Mouse (Mus musculus) kidney, embryonic 16.5 days (tissue): ENCODE data around the gene Abcb11. TPM values are rescaled to one million over a fixed set of nuclear protein-coding genes. Genes with fewer than 3 reads are reported as not detected.
A peak's percentile ranks its signal among the peaks of the same experiment; 100 is the strongest.

Experiments
- ATAC-seq: fragments of 200-750 bp; cut with Nextera tagmentation; 2 replicates; pipeline ENCODE4 v1.8.0; 2017; ENCODE audit warnings: moderate TSS enrichment; ENCODE audit not compliant: low FRiP score, low TSS enrichment
- H3K27ac ChIP-seq: fragments of 300-500 bp; sonication (generic); 2 replicates; pipeline ENCODE4 v1.5.1; 2014; ENCODE audit warnings: low read length
- H3K27me3 ChIP-seq: fragments of 300-500 bp; sonication (generic); 2 replicates; pipeline ENCODE4 v1.6.1; 2014; ENCODE audit warnings: low read length, control low read depth, mixed read lengths; ENCODE audit not compliant: insufficient read depth
- H3K36me3 ChIP-seq: fragments of 300-500 bp; sonication (generic); 2 replicates; pipeline ENCODE4 v1.6.1; 2014; ENCODE audit warnings: low read length, control low read depth, mixed read lengths; ENCODE audit not compliant: insufficient read depth
- H3K4me1 ChIP-seq: fragments of 300-500 bp; sonication (generic); 2 replicates; pipeline ENCODE4 v1.6.1; 2014; ENCODE audit warnings: low read length, control low read depth, mixed read lengths; ENCODE audit not compliant: insufficient read depth
- H3K4me2 ChIP-seq: fragments of 300-500 bp; sonication (generic); replicated peaks from 2 replicates; pipeline ENCODE4 v1.6.1; 2014; ENCODE audit warnings: low read depth, low read length
- H3K4me3 ChIP-seq: fragments of 300-500 bp; sonication (generic); 2 replicates; pipeline ENCODE4 v1.5.1; 2014; ENCODE audit warnings: mild to moderate bottlenecking, low read length
- H3K9ac ChIP-seq: fragments of 300-500 bp; sonication (generic); replicated peaks from 2 replicates; pipeline ENCODE4 v1.6.1; 2014; ENCODE audit warnings: low read length
- H3K9me3 ChIP-seq: fragments of 300-500 bp; sonication (generic); 2 replicates; pipeline ENCODE4 v1.6.1; 2016; ENCODE audit warnings: low read length, control low read depth
- WGBS: fragments of 180-500 bp; shearing (Covaris S2); extraction: QIAGEN DNeasy Blood & Tissue Kit; methylation state at CpG from one replicate; pipeline ENCODE4 v1.1.7; 2014; 5-methylcytosine and 5-hydroxymethylcytosine counted together
- polyA plus RNA-seq: library from polyadenylated mRNA; unstranded; fragments of >200 nt; fragmentation: Nextera tagmentation; extraction: Ambion mirVana; gene quantifications from 2 replicates; pipeline ENCODE4 v1.2.1, GENCODE M21; 2015

Abcb11 gene
- polyA plus RNA-seq, 1 experiment from 2014 or later: 0.06 TPM

DNA sequence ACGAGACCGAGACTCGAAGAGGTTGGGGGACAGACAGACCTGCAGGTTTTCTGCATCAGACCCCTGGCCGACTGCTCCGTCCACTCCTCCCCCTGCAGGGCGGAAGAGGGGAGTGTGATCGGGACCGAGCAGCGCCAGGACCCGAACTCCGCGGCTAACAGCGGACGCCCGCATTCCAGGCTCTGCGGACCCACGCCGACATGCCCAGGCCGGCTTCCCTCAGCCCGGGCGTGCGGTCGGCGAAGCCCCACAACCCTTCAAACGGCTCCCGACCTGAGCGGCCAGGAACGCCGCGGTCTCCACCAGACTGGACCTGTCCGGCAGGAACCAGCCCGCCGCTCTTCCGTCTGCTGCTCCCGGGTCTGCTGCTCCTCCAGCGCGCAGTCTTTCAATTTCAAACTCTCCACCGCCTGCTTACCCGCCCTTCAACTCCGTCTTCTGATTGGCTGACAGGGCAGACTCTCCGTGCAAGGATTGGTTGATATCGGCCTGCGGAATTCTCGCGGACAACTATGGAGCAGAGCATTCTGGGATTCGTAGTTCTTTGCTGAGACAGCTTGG, 136.5 kb downstream of the Abcb11 start, which contains the start of gene Spc25:
TSS of gene Spc25 (minus strand) at position 404 of the 561 bp plus-strand sequence.
- Histone ChIP-seq H3K27ac (peak within 1 kb of the TSS; percentile 93), H3K9me3 (no peaks in the 10 kb centered on the region), H3K27me3 (no peaks in the 10 kb centered on the region), H3K36me3 (peaks cover 16% of the 10 kb centered on the region), H3K9ac (peak within 1 kb of the TSS; percentile 89), H3K4me3 (peak within 1 kb of the TSS; percentile 93), H3K4me1 (peaks cover 17% of the 10 kb centered on the region), H3K4me2 (peak within 1 kb of the TSS; percentile 59)
- WGBS: under 1% methylated on average over 46 of the region's 46 CpGs
- peak; percentile 97 for ATAC-seq

- 14% methylated on average over 6 of the region's 6 CpGs for WGBS
- no peaks in the 10 kb centered on the region for H3K27me3 ChIP-seq
- peak overlapping the region; percentile 59 for H3K4me2 ChIP-seq
- peak overlapping the region; percentile 93 for H3K4me3 ChIP-seq
- H3K9ac ChIP-seq: peak overlapping the region; percentile 89
- H3K4me1 ChIP-seq: peaks cover 14% of the 10 kb centered on the region
- H3K36me3 ChIP-seq: peaks cover 18% of the 10 kb centered on the region
- H3K27ac ChIP-seq: peak overlapping the region; percentile 93
- H3K9me3 ChIP-seq: no peaks in the 10 kb centered on the region
- ATAC-seq: no peak
Observed at GRCm38 (mm10) chr2:69205185-69205584, 137.2 kb downstream of the Abcb11 start.

GRCm38 (mm10) chr2:69193555-69193954, 148.9 kb downstream of the Abcb11 start:
- Histone ChIP-seq H3K27ac (no peak overlapping the region), H3K4me3 (no peak overlapping the region), H3K27me3 (no peaks in the 10 kb centered on the region), H3K36me3 (peaks cover 44% of the 10 kb centered on the region), H3K4me2 (no peak overlapping the region), H3K4me1 (no peaks in the 10 kb centered on the region), H3K9ac (no peak overlapping the region), H3K9me3 (0 out of 2 replicates have a peak, but pooled peaks cover 5% of the 10 kb centered on the region)
- no peak for ATAC-seq
- WGBS: 92% methylated on average over 5 of the region's 5 CpGs

GRCm38 (mm10) chr2:69191059-69191458, 151.4 kb downstream of the Abcb11 start:
- ATAC-seq: no peak
- H3K27ac ChIP-seq: no peak overlapping the region
- WGBS: 80% methylated on average over 5 of the region's 5 CpGs
- no peaks in the 10 kb centered on the region for H3K4me1 ChIP-seq
- no peak overlapping the region for H3K4me2 ChIP-seq
- no peak overlapping the region for H3K9ac ChIP-seq
- H3K36me3 ChIP-seq: peaks cover 34% of the 10 kb centered on the region
- H3K9me3 ChIP-seq: 0 out of 2 replicates have a peak, but pooled peaks cover 5% of the 10 kb centered on the region
- H3K4me3 ChIP-seq: no peak overlapping the region
- H3K27me3 ChIP-seq: no peaks in the 10 kb centered on the region

GRCm38 (mm10) chr2:69189222-69189621, 153.2 kb downstream of the Abcb11 start:
- Histone ChIP-seq H3K4me1 (no peaks in the 10 kb centered on the region), H3K9me3 (0 out of 2 replicates have a peak, but pooled peaks cover 5% of the 10 kb centered on the region), H3K27me3 (no peaks in the 10 kb centered on the region), H3K4me2 (no peak overlapping the region), H3K9ac (no peak overlapping the region), H3K36me3 (peaks cover 21% of the 10 kb centered on the region), H3K27ac (no peak overlapping the region), H3K4me3 (no peak overlapping the region)
- ATAC-seq: no peak
- 58% methylated on average over 4 of the region's 4 CpGs for WGBS

DNA sequence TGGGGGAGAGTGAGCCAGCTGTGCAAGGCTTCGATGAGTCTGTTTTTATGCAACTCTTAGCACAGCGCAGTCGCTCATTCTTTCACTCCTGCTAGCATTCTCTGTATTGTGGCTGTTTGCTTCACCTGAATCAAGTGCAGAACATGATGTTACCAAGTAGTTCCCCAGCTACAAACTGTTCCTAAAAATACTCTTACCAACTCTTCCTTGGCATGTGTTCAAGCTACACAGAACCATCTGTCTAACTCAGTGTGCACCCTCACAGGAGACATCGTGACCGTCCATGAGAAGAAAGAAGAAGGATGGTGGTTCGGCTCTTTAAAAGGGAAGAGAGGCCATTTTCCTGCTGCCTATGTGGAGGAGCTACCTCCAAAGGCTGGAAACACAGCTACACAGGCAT, 153.7 kb downstream of the Abcb11 start:
- Histone ChIP-seq H3K9me3 (0 out of 2 replicates have a peak, but pooled peaks cover 5% of the 10 kb centered on the region), H3K27me3 (no peaks in the 10 kb centered on the region), H3K36me3 (peaks cover 16% of the 10 kb centered on the region), H3K4me3 (no peak overlapping the region), H3K27ac (no peak overlapping the region), H3K4me1 (no peaks in the 10 kb centered on the region), H3K9ac (no peak overlapping the region), H3K4me2 (no peak overlapping the region)
- 82% methylated on average over 6 of the region's 6 CpGs for WGBS
- no peak for ATAC-seq

Other genes with a start within 250 kb of the Abcb11 start
- gene Nostrin, start 206.8 kb downstream of the Abcb11 start, polyA plus RNA-seq: 4.7 and 7.1 TPM in 2 replicates
- gene Spc25, start 136.4 kb downstream of the Abcb11 start, polyA plus RNA-seq: 241 and 247 TPM in 2 replicates
- gene G6pc2, start 131.5 kb downstream of the Abcb11 start, polyA plus RNA-seq: 3.1 and 4.2 TPM in 2 replicates
- gene Dhrs9, start 37.8 kb upstream of the Abcb11 start, polyA plus RNA-seq: not detected in 2 replicates
- gene Lrp2, start 243.4 kb upstream of the Abcb11 start, polyA plus RNA-seq: 21.4 and 23.0 TPM in 2 replicates